Mouse (Mus musculus): Measurements from ENCODE around the gene Ank3. TPM values are rescaled to one million over a fixed set of nuclear protein-coding genes. Genes with fewer than 3 reads are reported as not detected.

Ank3 gene
- polyA plus RNA-seq, 1 experiment from 2014 or later: 8.3 TPM

DNA sequence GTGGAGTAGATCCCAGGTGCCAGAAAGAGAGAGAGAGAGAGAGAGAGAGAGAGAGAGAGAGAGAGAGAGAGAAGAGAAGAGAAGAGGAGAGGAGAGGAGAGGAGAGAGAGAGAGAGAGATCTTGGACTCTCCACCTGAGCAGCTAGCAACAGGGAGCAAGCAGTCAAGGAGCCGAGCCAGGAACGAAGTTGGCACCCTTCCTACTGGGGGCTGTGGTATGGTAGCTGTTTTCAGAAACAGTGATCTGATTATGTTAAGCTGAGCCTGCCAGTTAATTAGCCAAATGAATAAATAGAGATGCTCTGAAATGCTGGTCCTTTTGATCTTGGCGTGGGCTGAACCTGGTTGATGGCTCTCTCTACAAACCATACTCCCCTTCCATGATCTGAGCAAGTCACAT, 666.6 kb downstream of the Ank3 start:
- no peak for ATAC-seq (ENCODE audit: insufficient read depth)
- Histone ChIP-seq H3K9ac (no peak overlapping the region), H3K4me3 (replicated peaks) (no peak overlapping the region), H3K27ac (replicated peaks) (no peak overlapping the region), H3K36me3 (replicated peaks) (no peaks in the 10 kb centered on the region), H3K4me2 (no peak overlapping the region), H3K9me3 (replicated peaks) (no peaks in the 10 kb centered on the region), H3K4me1 (replicated peaks) (no peaks in the 10 kb centered on the region), H3K27me3 (no peaks in the 10 kb centered on the region)
- WGBS (ENCODE audit: insufficient replicate concordance): 71% methylated on average over 3 of the region's 3 CpGs

DNA sequence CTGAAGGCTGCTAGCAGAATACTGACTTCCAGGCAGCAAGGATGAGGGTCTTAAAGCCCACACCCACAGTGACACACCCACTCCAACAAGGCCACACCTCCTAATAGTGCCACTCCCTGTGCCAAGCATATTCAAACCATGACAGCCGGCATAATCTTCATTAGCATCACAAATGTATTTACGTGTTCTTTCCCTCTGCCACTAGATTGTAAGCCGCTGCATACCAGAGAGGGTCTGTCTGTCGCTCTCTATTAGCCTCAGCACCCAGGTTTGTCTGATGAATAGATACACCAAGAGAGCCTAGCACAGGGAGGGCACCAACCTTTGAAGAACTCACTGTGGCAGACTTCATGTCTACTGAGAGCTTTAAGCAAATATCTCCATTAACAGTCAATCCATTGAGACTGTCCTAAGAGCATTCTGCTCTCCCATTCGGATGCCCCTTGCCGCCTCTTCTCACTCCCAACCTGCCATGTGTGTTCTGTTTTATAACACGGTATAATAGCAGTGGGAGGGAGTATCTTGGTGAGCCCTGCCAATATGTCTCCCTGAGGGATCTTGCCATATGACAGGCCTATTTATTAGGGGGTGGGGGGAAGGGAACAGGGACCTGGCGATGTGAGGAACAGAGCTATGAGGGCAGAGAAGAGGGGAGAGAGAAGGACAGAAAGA, 668.1 kb downstream of the Ank3 start:
- Histone ChIP-seq H3K4me1 (replicated peaks) (no peaks in the 10 kb centered on the region), H3K36me3 (replicated peaks) (no peaks in the 10 kb centered on the region), H3K27ac (replicated peaks) (no peak overlapping the region), H3K4me2 (no peak overlapping the region), H3K4me3 (replicated peaks) (no peak overlapping the region), H3K9me3 (replicated peaks) (no peaks in the 10 kb centered on the region; the same call in 1 of the 2 replicates), H3K27me3 (no peaks in the 10 kb centered on the region), H3K9ac (no peak overlapping the region)
- WGBS (ENCODE audit: insufficient replicate concordance): 57% methylated on average over 8 of the region's 8 CpGs
- ATAC-seq (ENCODE audit: insufficient read depth): no peak

DNA sequence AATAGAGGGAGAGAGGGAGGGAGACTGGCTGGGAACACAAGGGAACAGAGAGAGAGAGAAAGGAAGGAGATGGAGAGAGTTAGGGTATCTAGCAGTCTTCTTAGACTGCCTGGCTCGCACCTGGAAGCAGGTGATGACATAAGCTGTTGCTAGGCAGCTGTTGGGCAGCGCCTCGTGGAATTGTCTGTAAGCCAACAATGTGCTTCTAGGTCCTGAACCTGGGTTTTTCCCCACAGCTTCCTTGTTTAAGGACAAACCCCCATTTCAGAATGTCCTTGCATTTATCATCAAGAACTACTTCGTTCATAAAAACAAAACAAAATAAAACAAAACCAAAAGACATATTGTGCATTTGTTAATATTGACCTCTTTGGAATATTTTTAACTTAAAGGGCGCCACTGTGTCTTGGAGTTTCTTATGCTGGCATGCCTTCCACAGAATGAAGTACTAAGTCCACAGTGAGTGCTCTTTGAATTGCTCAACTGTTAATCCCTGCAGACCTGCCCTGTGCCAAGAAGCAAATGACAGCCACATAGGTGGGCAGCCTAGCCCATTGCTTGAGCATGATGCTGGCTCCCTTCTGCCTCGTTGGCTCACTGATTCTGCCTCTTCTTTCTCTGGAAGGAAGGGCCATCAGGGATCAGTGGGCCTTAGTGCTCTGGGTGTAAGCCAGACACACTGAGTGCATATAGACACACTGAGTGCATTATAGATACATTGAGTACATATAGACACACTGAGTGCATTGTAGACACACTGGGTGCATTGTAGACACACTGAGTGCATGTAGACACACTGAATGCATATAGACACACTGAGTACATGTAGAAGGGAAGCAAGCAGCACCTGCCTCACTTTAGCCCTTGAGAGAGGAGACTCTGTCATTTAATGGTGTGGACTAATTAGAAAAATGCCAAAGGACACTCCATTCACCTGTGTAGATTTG, 668.9 kb downstream of the Ank3 start:
- H3K9ac ChIP-seq: no peak overlapping the region
- 50% methylated on average over 6 of the region's 6 CpGs for WGBS (ENCODE audit: insufficient replicate concordance)
- no peaks in the 10 kb centered on the region for H3K4me1 ChIP-seq (replicated peaks)
- H3K36me3 ChIP-seq (replicated peaks): no peaks in the 10 kb centered on the region
- H3K9me3 ChIP-seq (replicated peaks): no peaks in the 10 kb centered on the region; the same call in 1 of the 2 replicates
- no peaks in the 10 kb centered on the region for H3K27me3 ChIP-seq
- no peak overlapping the region for H3K4me2 ChIP-seq
- no peak for ATAC-seq (ENCODE audit: insufficient read depth)
- H3K4me3 ChIP-seq (replicated peaks): no peak overlapping the region
- H3K27ac ChIP-seq (replicated peaks): no peak overlapping the region

DNA sequence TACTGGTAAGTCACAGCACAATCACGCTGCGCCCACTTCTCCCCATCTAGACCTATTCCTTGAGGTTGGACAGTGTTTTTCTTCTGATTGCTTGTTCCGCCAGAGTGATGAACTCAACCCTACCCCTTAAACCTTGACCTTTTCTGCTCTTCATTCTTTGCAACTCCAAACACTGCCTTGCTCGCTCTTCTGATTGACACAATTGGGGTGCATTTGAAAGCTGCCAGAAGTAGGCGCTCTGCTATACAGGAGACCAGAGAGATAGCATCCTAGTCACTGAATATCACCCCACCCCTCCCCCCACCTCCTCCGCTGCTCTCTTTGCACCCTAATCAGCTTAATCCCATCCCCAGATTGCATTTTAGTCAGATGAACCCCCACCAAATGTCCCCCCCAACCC, 670.7 kb downstream of the Ank3 start:
- no peaks in the 10 kb centered on the region for H3K27me3 ChIP-seq
- no peak overlapping the region for H3K9ac ChIP-seq
- H3K4me3 ChIP-seq (replicated peaks): no peak overlapping the region
- ATAC-seq (ENCODE audit: insufficient read depth): no peak
- no peaks in the 10 kb centered on the region; the same call in 1 of the 2 replicates for H3K9me3 ChIP-seq (replicated peaks)
- no peak overlapping the region for H3K27ac ChIP-seq (replicated peaks)
- no peaks in the 10 kb centered on the region for H3K4me1 ChIP-seq (replicated peaks)
- no peak overlapping the region for H3K4me2 ChIP-seq
- 47% methylated on average over 6 of the region's 6 CpGs for WGBS (ENCODE audit: insufficient replicate concordance)
- no peaks in the 10 kb centered on the region for H3K36me3 ChIP-seq (replicated peaks)

DNA sequence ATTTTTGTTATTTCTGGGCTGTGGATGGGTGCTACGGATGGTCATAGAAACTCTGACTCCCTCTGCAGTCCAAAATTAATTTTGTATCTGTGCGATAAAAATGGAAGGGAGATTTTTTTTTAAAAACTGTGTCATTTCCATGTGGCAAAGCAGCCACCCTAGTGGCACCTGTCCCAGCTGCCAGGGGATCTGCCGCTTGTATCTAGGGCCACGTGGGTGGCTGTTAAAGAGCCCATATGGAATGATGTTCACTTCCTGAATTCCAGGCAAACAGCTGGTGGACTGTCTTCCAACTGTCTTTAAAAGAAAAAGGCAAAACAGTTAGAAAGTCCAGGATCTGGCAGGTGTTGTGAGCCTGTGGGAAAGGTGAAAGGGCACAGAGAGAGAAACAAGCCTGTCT, 672.8 kb downstream of the Ank3 start:
- Histone ChIP-seq H3K9ac (no peak overlapping the region), H3K27me3 (no peaks in the 10 kb centered on the region), H3K4me3 (replicated peaks) (no peak overlapping the region), H3K9me3 (replicated peaks) (no peaks in the 10 kb centered on the region; the same call in 1 of the 2 replicates), H3K27ac (replicated peaks) (no peak overlapping the region), H3K36me3 (replicated peaks) (no peaks in the 10 kb centered on the region), H3K4me1 (replicated peaks) (no peaks in the 10 kb centered on the region), H3K4me2 (no peak overlapping the region)
- no peak for ATAC-seq (ENCODE audit: insufficient read depth)
- WGBS (ENCODE audit: insufficient replicate concordance): 71% methylated on average over 4 of the region's 4 CpGs

Other genes starting within 250 kb of the Ank3 start
- 11.1 and 17.8 TPM in 2 replicates for gene Rhobtb1, start 247.3 kb upstream of the Ank3 start, polyA plus RNA-seq (2015; fragmentation: Nextera tagmentation; extraction: Ambion mirVana)
- 0.33 and 0.47 TPM in 2 replicates for gene A930033H14Rik, start 185.7 kb upstream of the Ank3 start, polyA plus RNA-seq (2015; fragmentation: Nextera tagmentation; extraction: Ambion mirVana)
- 292 and 305 TPM in 2 replicates for gene Cdk1, start 45.8 kb upstream of the Ank3 start, polyA plus RNA-seq (2015; fragmentation: Nextera tagmentation; extraction: Ambion mirVana)